Mouse (Mus musculus) kidney, adult 2 months (tissue): ENCODE results near the gene 5330417H12Rik. TPM values are rescaled to one million over a fixed set of nuclear protein-coding genes. Genes with fewer than 3 reads are reported as not detected.
A peak's percentile ranks its signal among the peaks of the same experiment; 100 is the strongest.

Source experiments
- DNase-seq: peaks from one replicate; pipeline ENCODE4 v3.0.0; 2021
- H3K27ac ChIP-seq: fragments of 200-500 bp; 2 replicates; pipeline ENCODE4 v1.5.1; 2012; ENCODE audit warnings: low read depth, low read length, control low read depth, inconsistent platforms; ENCODE audit not compliant: insufficient read depth
- H3K27me3 ChIP-seq: fragments of 200-500 bp; replicated peaks from 2 replicates; pipeline ENCODE4 v1.6.1; 2012; ENCODE audit warnings: mild to moderate bottlenecking, moderate library complexity, low read length, inconsistent platforms; ENCODE audit not compliant: control insufficient read depth, insufficient read depth
- H3K36me3 ChIP-seq: fragments of 200-500 bp; 2 replicates; pipeline ENCODE4 v1.6.1; 2012; ENCODE audit warnings: mild to moderate bottlenecking, moderate library complexity, low read length, inconsistent platforms; ENCODE audit not compliant: control insufficient read depth, insufficient read depth
- H3K4me1 ChIP-seq: fragments of 200-500 bp; 2 replicates; pipeline ENCODE4 v1.6.1; 2011; ENCODE audit warnings: low read length; ENCODE audit not compliant: control insufficient read depth, insufficient read depth
- H3K4me3 ChIP-seq: fragments of 200-500 bp; 2 replicates; pipeline ENCODE4 v1.5.1; 2011; ENCODE audit warnings: mild to moderate bottlenecking, low read depth, low read length, control low read depth; ENCODE audit not compliant: insufficient read depth
- CTCF ChIP-seq: fragments of 200-500 bp; conservative IDR thresholded peaks from 2 replicates; pipeline ENCODE4 v1.5.1; 2011; ENCODE audit warnings: low read depth, mild to moderate bottlenecking, control low read depth, low read length, moderate library complexity, mixed read lengths; ENCODE audit not compliant: insufficient read depth, insufficient read length
- POLR2A ChIP-seq: fragments of 200-500 bp; IDR thresholded peaks from one replicate; pipeline ENCODE4 v1.6.1; 2011; ENCODE audit warnings: low read depth, low read length, control low read depth
- WGBS: fragments of 180-500 bp; shearing (Covaris S2); methylation state at CpG from one replicate; pipeline ENCODE4 v1.1.7; 2018; 5-methylcytosine and 5-hydroxymethylcytosine counted together
- polyA plus RNA-seq: library from polyadenylated mRNA; depleted of rRNA; stranded (reverse); fragments of >200 nt; gene quantifications from 2 replicates; pipeline ENCODE4 v1.2.3, GENCODE M21; 2012; rRNA removed

The 5330417H12Rik gene
- polyA plus RNA-seq, 1 experiment = not detected

- TF ChIP-seq CTCF (peak; percentile 46; the same call in 1 of the 2 replicates), POLR2A (no peak)
- WGBS = 2% methylated on average over 16 of the region's 16 CpGs
- Histone ChIP-seq H3K27ac (peak overlapping the region; percentile 77), H3K36me3 (no peaks in the 10 kb centered on the region), H3K4me3 (peak overlapping the region; percentile 70), H3K27me3 (no peaks in the 10 kb centered on the region), H3K4me1 (no peaks in the 10 kb centered on the region)
- peak; percentile 75 for DNase-seq
Observed at GRCm38 (mm10) chr7:107594325-107594856, 30.6 kb downstream of the 5330417H12Rik start.

DNA sequence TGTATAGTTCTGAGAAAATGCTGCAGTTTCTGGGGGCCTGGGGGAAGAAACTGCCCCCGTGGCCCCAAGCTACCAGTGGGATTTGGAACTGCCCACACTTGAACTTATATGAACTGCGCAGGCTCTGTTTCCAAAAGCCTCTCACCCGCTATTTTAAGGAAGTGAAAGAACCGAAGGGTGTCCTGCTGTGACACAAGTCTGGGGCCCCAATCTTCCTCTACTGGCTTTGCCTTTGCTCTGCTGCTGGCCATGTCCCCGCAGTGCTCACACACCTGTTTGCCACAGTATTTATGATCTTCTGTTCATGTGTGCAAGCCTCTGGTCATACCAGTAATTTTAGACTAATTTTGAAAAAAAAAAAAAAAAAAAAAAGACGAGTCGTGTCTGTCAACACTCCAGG, 31.1 kb downstream of the 5330417H12Rik start:
- TF ChIP-seq POLR2A (no peak), CTCF (no peak)
- H3K4me1 ChIP-seq = no peaks in the 10 kb centered on the region
- no peak overlapping the region for H3K4me3 ChIP-seq
- 44% methylated on average over 7 of the region's 7 CpGs for WGBS
- no peaks in the 10 kb centered on the region for H3K27me3 ChIP-seq
- peak overlapping the region; percentile 77; the same call in 1 of the 2 replicates for H3K27ac ChIP-seq
- H3K36me3 ChIP-seq = no peaks in the 10 kb centered on the region
- DNase-seq = no peak

- DNase-seq = no peak
- H3K4me3 ChIP-seq = no peak overlapping the region
- no peak overlapping the region for H3K27ac ChIP-seq
- no peaks in the 10 kb centered on the region for H3K27me3 ChIP-seq
- WGBS = 36% methylated on average over 2 of the region's 2 CpGs
- H3K4me1 ChIP-seq = no peaks in the 10 kb centered on the region
- no peaks in the 10 kb centered on the region for H3K36me3 ChIP-seq
- TF ChIP-seq POLR2A = no peak
Observed at GRCm38 (mm10) chr7:107592641-107593040, 32.3 kb downstream of the 5330417H12Rik start.

- peak; percentile 51 for DNase-seq
- Histone ChIP-seq H3K4me3 (no peak overlapping the region), H3K27me3 (no peaks in the 10 kb centered on the region), H3K36me3 (no peaks in the 10 kb centered on the region), H3K4me1 (0 out of 2 replicates have a peak, but pooled peaks cover 2% of the 10 kb centered on the region), H3K27ac (peak overlapping the region; percentile 31; the same call in 1 of the 2 replicates)
- TF ChIP-seq POLR2A (no peak), CTCF (no peak)
- WGBS = 50% methylated on average over 3 of the region's 3 CpGs
Observed at GRCm38 (mm10) chr7:107574276-107574675, 50.7 kb downstream of the 5330417H12Rik start.

Other genes with a start within 250 kb of the 5330417H12Rik start
- 13.2 and 14.0 TPM in 2 replicates for gene Olfml1, start 57.7 kb downstream of the 5330417H12Rik start, polyA plus RNA-seq
- gene Ppfibp2, start 30.0 kb downstream of the 5330417H12Rik start, polyA plus RNA-seq = 12.1 and 12.8 TPM in 2 replicates
- not detected in 2 replicates for gene Cyb5r2, start 132.9 kb upstream of the 5330417H12Rik start, polyA plus RNA-seq
- not detected in 2 replicates for gene Ovch2, start 176.0 kb upstream of the 5330417H12Rik start, polyA plus RNA-seq
- not detected in 2 replicates for gene Olfr467, start 187.1 kb upstream of the 5330417H12Rik start, polyA plus RNA-seq
- not detected in 2 replicates for gene Olfr469, start 200.4 kb upstream of the 5330417H12Rik start, polyA plus RNA-seq
- gene Olfr470, start 222.3 kb upstream of the 5330417H12Rik start, polyA plus RNA-seq = not detected in 2 replicates